Mouse (Mus musculus): ENCODE measurements around the gene Ano6.

DNA sequence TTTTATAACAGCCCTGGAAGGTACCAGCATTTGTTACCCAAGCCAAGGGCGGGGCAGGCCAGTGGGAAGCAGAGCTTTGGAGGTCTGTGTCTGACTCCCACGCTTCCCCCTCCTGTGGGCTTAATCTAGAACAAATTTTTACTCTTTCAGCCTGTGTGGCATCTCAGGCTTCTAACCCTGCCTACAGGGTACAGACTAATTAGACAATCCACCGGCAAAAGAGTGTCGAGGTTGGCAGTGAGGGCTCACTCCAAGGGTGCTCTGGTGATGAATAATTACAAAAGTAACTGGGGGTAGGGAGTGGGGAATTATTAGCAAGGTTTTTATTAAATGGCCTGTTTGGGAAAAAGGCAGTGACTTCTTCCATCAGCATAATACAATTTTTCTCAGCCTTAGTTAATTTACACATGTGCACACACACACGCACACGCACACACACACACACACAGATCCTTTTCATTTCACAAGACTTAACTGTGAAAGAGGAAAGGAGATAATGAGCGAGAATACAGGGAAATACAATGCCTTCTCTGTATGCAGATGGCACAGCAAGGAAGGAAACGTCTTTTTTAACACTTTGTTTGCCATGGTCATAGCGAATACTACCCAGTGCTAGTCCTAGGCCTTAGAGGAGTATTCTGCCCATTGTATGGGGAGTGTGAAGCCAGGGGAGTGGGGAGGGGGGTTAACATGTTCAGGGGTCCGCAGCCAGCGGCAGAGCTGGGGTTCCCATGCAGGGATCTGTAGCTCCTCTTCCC lies 155.5 kb downstream of the Ano6 start:
- TF ChIP-seq POLR2A (IDR thresholded peaks at IDR 0.05; ENCODE audit: borderline replicate concordance, control insufficient read depth, low read depth, low read length) (no peak), CTCF (IDR thresholded peaks at IDR 0.05; ENCODE audit: control insufficient read depth, insufficient read depth, low read length) (no peak)

Measured in bone marrow, adult 2 months (tissue).